Mouse (Mus musculus): ENCODE results near the gene Treml2. TPM values are rescaled to one million over a fixed set of nuclear protein-coding genes. Genes with fewer than 3 reads are reported as not detected.
A peak's percentile ranks its signal among the peaks of the same experiment; 100 is the strongest.

The Treml2 gene
- total RNA-seq, 1 experiment, result 2.3 TPM

DNA sequence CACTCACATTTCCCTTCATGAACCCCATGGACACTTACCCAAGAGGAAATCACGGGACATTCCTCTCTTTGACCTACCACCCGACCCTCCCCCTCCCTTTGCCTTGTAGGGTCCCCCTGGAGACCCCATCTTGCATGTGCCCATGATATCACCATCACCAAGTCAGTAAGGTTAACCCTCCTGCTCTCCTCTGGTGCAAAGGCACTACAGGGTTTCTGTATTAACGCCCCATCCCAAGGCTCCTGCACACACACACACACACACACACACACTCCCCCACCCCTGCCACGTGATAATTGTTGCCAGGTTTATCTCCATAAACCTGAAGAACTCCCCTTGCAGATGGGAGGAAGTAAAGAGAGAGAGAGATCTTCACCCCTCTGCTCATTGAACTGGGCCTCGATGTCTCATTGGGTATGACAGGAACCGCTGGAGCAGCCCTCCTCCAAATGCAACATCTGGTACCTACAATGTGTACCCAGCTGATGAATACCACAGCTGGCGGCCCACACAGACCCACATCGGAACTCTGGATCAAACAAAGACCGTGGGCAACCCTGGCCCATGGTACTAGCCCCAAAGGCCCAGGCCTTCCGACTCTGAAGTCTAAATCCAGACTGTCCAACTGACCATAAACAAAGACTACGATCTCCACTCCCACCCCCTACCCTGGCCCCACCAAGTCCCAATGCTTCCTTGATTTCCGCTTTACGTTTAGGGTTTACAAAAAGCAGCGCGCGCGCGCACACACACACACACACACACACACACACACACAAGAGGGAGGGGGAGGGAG lies 18.2 kb upstream of the Treml2 start:
- peak overlapping the region; percentile 8 for H3K9ac ChIP-seq (ENCODE audit: insufficient read depth, low read depth, low read length, poor library complexity, severe bottlenecking)
- TF ChIP-seq HCFC1 (IDR thresholded peaks at IDR 0.05; ENCODE audit: borderline replicate concordance, insufficient read depth, low read length), result no peak
- no peak for TF ChIP-seq ZC3H11A (IDR thresholded peaks at IDR 0.05; ENCODE audit: borderline replicate concordance, low read depth, low read length)
- TF ChIP-seq ZNF384 (IDR thresholded peaks at IDR 0.05; ENCODE audit: low read depth, low read length), result no peak
- no peak for TF ChIP-seq MAFK (IDR thresholded peaks at IDR 0.05; ENCODE audit: insufficient read depth, low read depth, low read length)
- TF ChIP-seq CHD2 (IDR thresholded peaks at IDR 0.05; ENCODE audit: low read depth, low read length), result no peak
- in situ Hi-C loops (cut with MboI; ENCODE audit: low sequenced_read_pairs in 2 of 2, unreplicated experiment in 2 of 2), result no loop called here
- no peak overlapping the region for H3K27ac ChIP-seq (ENCODE audit: insufficient read depth, low read depth, low read length, poor library complexity, severe bottlenecking)
- no peak for DNase-seq (ENCODE audit: low read depth, low spot score)
- H3K4me1 ChIP-seq (ENCODE audit: control insufficient read depth in 2 of 2, insufficient read depth in 2 of 2, low read length in 2 of 2, poor library complexity in 1 of 2), result 0 out of 4 replicates have a peak, but pooled peaks cover 0 to 7% of the 10 kb centered on the region in 2 experiments
- H3K4me3 ChIP-seq (ENCODE audit: insufficient read depth in 1 of 2, low read depth in 1 of 2, low read length in 2 of 2, poor library complexity in 1 of 2, severe bottlenecking in 1 of 2), result peak overlapping the region; percentile 30 to 44; a peak in 2 of 4 replicates
- H3K36me3 ChIP-seq (ENCODE audit: control insufficient read depth, insufficient read depth, low read length, poor library complexity, severe bottlenecking), result no peaks in the 10 kb centered on the region
- no peaks in the 10 kb centered on the region for H3K9me3 ChIP-seq (ENCODE audit: control insufficient read depth, insufficient read depth, low read depth, low read length)

- no peak overlapping the region for H3K27ac ChIP-seq (ENCODE audit: insufficient read depth, low read depth, low read length, poor library complexity, severe bottlenecking)
- no peak for TF ChIP-seq MAFK (IDR thresholded peaks at IDR 0.05; ENCODE audit: insufficient read depth, low read depth, low read length)
- no peak for TF ChIP-seq ZNF384 (IDR thresholded peaks at IDR 0.05; ENCODE audit: low read depth, low read length)
- TF ChIP-seq HCFC1 (IDR thresholded peaks at IDR 0.05; ENCODE audit: borderline replicate concordance, insufficient read depth, low read length), result no peak
- TF ChIP-seq CHD2 (IDR thresholded peaks at IDR 0.05; ENCODE audit: low read depth, low read length), result no peak
- no peak for TF ChIP-seq ZC3H11A (IDR thresholded peaks at IDR 0.05; ENCODE audit: borderline replicate concordance, low read depth, low read length)
- no peaks in the 10 kb centered on the region for H3K36me3 ChIP-seq (ENCODE audit: control insufficient read depth, insufficient read depth, low read length, poor library complexity, severe bottlenecking)
- peak overlapping the region; percentile 30 to 44; a peak in 2 of 4 replicates for H3K4me3 ChIP-seq (ENCODE audit: insufficient read depth in 1 of 2, low read depth in 1 of 2, low read length in 2 of 2, poor library complexity in 1 of 2, severe bottlenecking in 1 of 2)
- H3K9me3 ChIP-seq (ENCODE audit: control insufficient read depth, insufficient read depth, low read depth, low read length), result no peaks in the 10 kb centered on the region
- in situ Hi-C loops (cut with MboI; ENCODE audit: low sequenced_read_pairs in 2 of 2, unreplicated experiment in 2 of 2), result no loop called here
- peak overlapping the region; percentile 8 for H3K9ac ChIP-seq (ENCODE audit: insufficient read depth, low read depth, low read length, poor library complexity, severe bottlenecking)
- H3K4me1 ChIP-seq (ENCODE audit: control insufficient read depth in 2 of 2, insufficient read depth in 2 of 2, low read length in 2 of 2, poor library complexity in 1 of 2), result 0 out of 4 replicates have a peak, but pooled peaks cover 0 to 7% of the 10 kb centered on the region in 2 experiments
- no peak for DNase-seq (ENCODE audit: low read depth, low spot score)
Measured at GRCm38 (mm10) chr17:48281739-48282085, 17.6 kb upstream of the Treml2 start.

GRCm38 (mm10) chr17:48286765-48287164 lies 12.5 kb upstream of the Treml2 start:
- no peak overlapping the region for H3K4me3 ChIP-seq (ENCODE audit: insufficient read depth in 1 of 2, low read depth in 1 of 2, low read length in 2 of 2, poor library complexity in 1 of 2, severe bottlenecking in 1 of 2)
- no peaks in the 10 kb centered on the region for H3K36me3 ChIP-seq (ENCODE audit: control insufficient read depth, insufficient read depth, low read length, poor library complexity, severe bottlenecking)
- in situ Hi-C loops (cut with MboI; ENCODE audit: low sequenced_read_pairs in 2 of 2, unreplicated experiment in 2 of 2), result no loop called here
- no peaks in the 10 kb centered on the region for H3K9me3 ChIP-seq (ENCODE audit: control insufficient read depth, insufficient read depth, low read depth, low read length)
- no peak overlapping the region; the same call in 1 of the 2 replicates for H3K9ac ChIP-seq (ENCODE audit: insufficient read depth, low read depth, low read length, poor library complexity, severe bottlenecking)
- DNase-seq (ENCODE audit: low read depth, low spot score), result no peak
- H3K27ac ChIP-seq (ENCODE audit: insufficient read depth, low read depth, low read length, poor library complexity, severe bottlenecking), result no peak overlapping the region
- H3K4me1 ChIP-seq (ENCODE audit: control insufficient read depth in 2 of 2, insufficient read depth in 2 of 2, low read length in 2 of 2, poor library complexity in 1 of 2), result peaks cover 0 to 3% of the 10 kb centered on the region in 2 experiments; a peak in 1 of 4 replicates
- no peak for TF ChIP-seq HCFC1 (IDR thresholded peaks at IDR 0.05; ENCODE audit: borderline replicate concordance, insufficient read depth, low read length)
- TF ChIP-seq ZNF384 (IDR thresholded peaks at IDR 0.05; ENCODE audit: low read depth, low read length), result no peak
- TF ChIP-seq ZC3H11A (IDR thresholded peaks at IDR 0.05; ENCODE audit: borderline replicate concordance, low read depth, low read length), result no peak
- TF ChIP-seq MAFK (IDR thresholded peaks at IDR 0.05; ENCODE audit: insufficient read depth, low read depth, low read length), result no peak
- no peak for TF ChIP-seq CHD2 (IDR thresholded peaks at IDR 0.05; ENCODE audit: low read depth, low read length)

GRCm38 (mm10) chr17:48287276-48287675 lies 12.0 kb upstream of the Treml2 start:
- no peak overlapping the region for H3K9ac ChIP-seq (ENCODE audit: insufficient read depth, low read depth, low read length, poor library complexity, severe bottlenecking)
- H3K36me3 ChIP-seq (ENCODE audit: control insufficient read depth, insufficient read depth, low read length, poor library complexity, severe bottlenecking), result no peaks in the 10 kb centered on the region
- H3K4me3 ChIP-seq (ENCODE audit: insufficient read depth in 1 of 2, low read depth in 1 of 2, low read length in 2 of 2, poor library complexity in 1 of 2, severe bottlenecking in 1 of 2), result no peak overlapping the region
- H3K9me3 ChIP-seq (ENCODE audit: control insufficient read depth, insufficient read depth, low read depth, low read length), result no peaks in the 10 kb centered on the region
- peaks cover 0 to 3% of the 10 kb centered on the region in 2 experiments; a peak in 1 of 4 replicates for H3K4me1 ChIP-seq (ENCODE audit: control insufficient read depth in 2 of 2, insufficient read depth in 2 of 2, low read length in 2 of 2, poor library complexity in 1 of 2)
- TF ChIP-seq HCFC1 (IDR thresholded peaks at IDR 0.05; ENCODE audit: borderline replicate concordance, insufficient read depth, low read length) (no peak), CHD2 (IDR thresholded peaks at IDR 0.05; ENCODE audit: low read depth, low read length) (no peak), ZC3H11A (IDR thresholded peaks at IDR 0.05; ENCODE audit: borderline replicate concordance, low read depth, low read length) (no peak), MAFK (IDR thresholded peaks at IDR 0.05; ENCODE audit: insufficient read depth, low read depth, low read length) (no peak), ZNF384 (IDR thresholded peaks at IDR 0.05; ENCODE audit: low read depth, low read length) (no peak)
- no peak overlapping the region for H3K27ac ChIP-seq (ENCODE audit: insufficient read depth, low read depth, low read length, poor library complexity, severe bottlenecking)
- no peak for DNase-seq (ENCODE audit: low read depth, low spot score)
- in situ Hi-C loops (cut with MboI; ENCODE audit: low sequenced_read_pairs in 2 of 2, unreplicated experiment in 2 of 2), result no loop called here
